In genomic region chr6:115692963-115693730, GRCm38 (mm10) we compare ENCODE assay signal across 9 mouse cellular contexts. TPM values are rescaled to one million over a fixed set of nuclear protein-coding genes. Genes with fewer than 3 reads are reported as not detected.
DNase-seq lines count a peak whose midpoint lies in the region; TF ChIP-seq lines count a peak whose summit lies in the region.
"Had no signal": no experiment of that assay in that cellular context is flagged by ENCODE, and none has a peak within 500 bp of the region (broad histone marks: within the 10 kb centered on the region; RNA-seq: fewer than 3 reads in every experiment).

No protein-coding gene starts in this region.

- no peak overlapping the region for H3K27ac ChIP-seq in left cerebral cortex, adult 2 months
- no peak overlapping the region for H3K27ac ChIP-seq in olfactory bulb, adult 2 months (ENCODE audit: insufficient read depth, low read depth, low read length)
- H3K27ac ChIP-seq: embryonic facial prominence, embryonic 13.5 days had no signal

- 77% methylated on average over 5 of the region's 5 CpGs for WGBS in olfactory bulb, adult 2 months

- H3K4me1 ChIP-seq in olfactory bulb, adult 2 months (ENCODE audit: control insufficient read depth, insufficient read depth, low read length) = peaks cover 18% of the 10 kb centered on the region

- DNase-seq in adrenal gland, postnatal 14 days = peak; percentile 16
- no peak for DNase-seq in adrenal gland, postnatal 4 days (ENCODE audit: low spot score in 2 of 2)
- no peak for DNase-seq in left cerebral cortex, adult 2 months (ENCODE audit: extremely low spot score in 1 of 2, low spot score in 2 of 2)
- DNase-seq in left cerebral cortex, adult 8-10 months (ENCODE audit: low spot score in 2 of 2) = no peak
- DNase-seq in embryo, embryonic 9.5 days (ENCODE audit: extremely low spot score) = peak; percentile 27
- no peak for DNase-seq in ovary, postnatal 36 days (ENCODE audit: low spot score)
- no peak for DNase-seq in right cerebral cortex, postnatal 25 days

- peak; percentile 35 for TF ChIP-seq CTCF in left cerebral cortex, adult 2 months (IDR thresholded peaks at IDR 0.05)
- 0 out of 2 replicates have a peak, but pooled peaks have one; percentile 13 for TF ChIP-seq CTCF in olfactory bulb, adult 2 months (IDR thresholded peaks at IDR 0.05; ENCODE audit: insufficient read depth, low read depth, low read length)

- intact Hi-C loops in left cerebral cortex, adult 2 months (cut with DNase I) = no loop called here

- no peak for TF ChIP-seq POLR2A in olfactory bulb, adult 2 months (IDR thresholded peaks at IDR 0.05; ENCODE audit: insufficient read depth, low read depth, low read length)

- H3K4me3 ChIP-seq in left cerebral cortex, adult 2 months = no peak overlapping the region
- H3K4me3 ChIP-seq in olfactory bulb, adult 2 months (ENCODE audit: insufficient read depth, low read depth, low read length) = no peak overlapping the region
- H3K4me3 ChIP-seq: embryonic facial prominence, embryonic 13.5 days had no signal

RNA-seq across cellular contexts. Expression of gene Raf1, which starts 16.7 kb away (rescaled TPM):
- total RNA-seq in adrenal gland, postnatal 14 days (2021) = 97.4 and 101 TPM in 2 replicates
- 100 to 1,000 TPM; 125 to 131 TPM for total RNA-seq in adrenal gland, postnatal 4 days (2021)
- 10 to 100 TPM; 85.4 to 89.8 TPM for total RNA-seq in left cerebral cortex, adult 2 months (2021)
- 10 to 100 TPM; 73.9 to 78.0 (median 76.5) TPM for total RNA-seq in left cerebral cortex, adult 8-10 months (2022)
- not detected in 2 replicates for polyA plus RNA-seq in olfactory bulb, adult 2 months (2012; ENCODE audit: insufficient read depth, insufficient read length, low replicate concordance, missing spikeins)

Comparison
In these comparisons a context has a peak if more than half of its experiments do, and no peak if none do; other contexts are left out.
1. DNase-seq: peak in adrenal gland, postnatal 14 days (single experiment) and embryo, embryonic 9.5 days (single experiment); none in adrenal gland, postnatal 4 days (0 of 2), left cerebral cortex, adult 2 months (0 of 2), left cerebral cortex, adult 8-10 months (0 of 2), ovary, postnatal 36 days (single experiment) and right cerebral cortex, postnatal 25 days (single experiment).